Mouse (Mus musculus): ENCODE measurements at regions not wholly inside any gene's neighbourhood (a gene's known extent, or its start where the extent isn't known, plus 50 kb on each side); places are given as distances from the start of the nearest gene placed in this dataset.

GRCm38 (mm10) chr13:101202565-101203313, 369.5 kb upstream of the Slc30a5 start:
- no peaks in the 10 kb centered on the region for H3K36me3 ChIP-seq (ENCODE audit: control insufficient read depth)

GRCm38 (mm10) chr13:101190249-101190830, 357.1 kb upstream of the Slc30a5 start:
- Histone ChIP-seq H3K4me1 (ENCODE audit: control insufficient read depth) (no peaks in the 10 kb centered on the region), H3K27me3 (ENCODE audit: control insufficient read depth) (no peaks in the 10 kb centered on the region), H3K9me3 (ENCODE audit: control insufficient read depth, low read length) (no peaks in the 10 kb centered on the region), H3K36me3 (ENCODE audit: control insufficient read depth) (no peaks in the 10 kb centered on the region), H3K4me3 (replicated peaks) (no peak overlapping the region)
- no peak for TF ChIP-seq TAL1 (IDR thresholded peaks at IDR 0.05; ENCODE audit: low read length)
- TF ChIP-seq GATA1 (IDR thresholded peaks at IDR 0.05; ENCODE audit: low read length): no peak

More at GRCm38 (mm10) chr13:101202565-101203313, 369.5 kb upstream of the Slc30a5 start:
- no peaks in the 10 kb centered on the region for H3K4me1 ChIP-seq (ENCODE audit: control insufficient read depth)
- TF ChIP-seq TAL1 (IDR thresholded peaks at IDR 0.05; ENCODE audit: low read length) (no peak), GATA1 (IDR thresholded peaks at IDR 0.05; ENCODE audit: low read length) (no peak)
- H3K4me3 ChIP-seq (replicated peaks): no peak overlapping the region
- no peaks in the 10 kb centered on the region for H3K9me3 ChIP-seq (ENCODE audit: control insufficient read depth, low read length)
- no peaks in the 10 kb centered on the region for H3K27me3 ChIP-seq (ENCODE audit: control insufficient read depth)

GRCm38 (mm10) chr13:101182387-101182786, 349.2 kb upstream of the Slc30a5 start:
- no peaks in the 10 kb centered on the region for H3K9me3 ChIP-seq (ENCODE audit: control insufficient read depth, low read length)

GRCm38 (mm10) chr13:101175017-101175689, 341.9 kb upstream of the Slc30a5 start:
- no peak for TF ChIP-seq TAL1 (IDR thresholded peaks at IDR 0.05; ENCODE audit: low read length)
- no peak for TF ChIP-seq GATA1 (IDR thresholded peaks at IDR 0.05; ENCODE audit: low read length)
- Histone ChIP-seq H3K9me3 (ENCODE audit: control insufficient read depth, low read length) (no peaks in the 10 kb centered on the region), H3K4me1 (ENCODE audit: control insufficient read depth) (no peaks in the 10 kb centered on the region), H3K27me3 (ENCODE audit: control insufficient read depth) (no peaks in the 10 kb centered on the region), H3K4me3 (replicated peaks) (no peak overlapping the region), H3K36me3 (ENCODE audit: control insufficient read depth) (no peaks in the 10 kb centered on the region)

More at GRCm38 (mm10) chr13:101182387-101182786, 349.2 kb upstream of the Slc30a5 start:
- Histone ChIP-seq H3K36me3 (ENCODE audit: control insufficient read depth) (no peaks in the 10 kb centered on the region), H3K4me1 (ENCODE audit: control insufficient read depth) (no peaks in the 10 kb centered on the region), H3K4me3 (replicated peaks) (no peak overlapping the region), H3K27me3 (ENCODE audit: control insufficient read depth) (no peaks in the 10 kb centered on the region)
- TF ChIP-seq TAL1 (IDR thresholded peaks at IDR 0.05; ENCODE audit: low read length): no peak

GRCm38 (mm10) chr13:101161768-101162167, 328.5 kb upstream of the Slc30a5 start:
- H3K9me3 ChIP-seq (ENCODE audit: control insufficient read depth, low read length): no peaks in the 10 kb centered on the region
- H3K4me1 ChIP-seq (ENCODE audit: control insufficient read depth): no peaks in the 10 kb centered on the region
- no peaks in the 10 kb centered on the region for H3K27me3 ChIP-seq (ENCODE audit: control insufficient read depth)
- no peak overlapping the region for H3K4me3 ChIP-seq (replicated peaks)
- no peak for TF ChIP-seq TAL1 (IDR thresholded peaks at IDR 0.05; ENCODE audit: low read length)
- TF ChIP-seq GATA1 (IDR thresholded peaks at IDR 0.05; ENCODE audit: low read length): no peak
- no peaks in the 10 kb centered on the region for H3K36me3 ChIP-seq (ENCODE audit: control insufficient read depth)

- H3K4me3 ChIP-seq (replicated peaks): no peak overlapping the region
- no peaks in the 10 kb centered on the region for H3K27me3 ChIP-seq (ENCODE audit: control insufficient read depth)
- TF ChIP-seq GATA1 (IDR thresholded peaks at IDR 0.05; ENCODE audit: low read length) (no peak), TAL1 (IDR thresholded peaks at IDR 0.05; ENCODE audit: low read length) (no peak)
- no peaks in the 10 kb centered on the region for H3K36me3 ChIP-seq (ENCODE audit: control insufficient read depth)
- H3K4me1 ChIP-seq (ENCODE audit: control insufficient read depth): no peaks in the 10 kb centered on the region
- no peaks in the 10 kb centered on the region for H3K9me3 ChIP-seq (ENCODE audit: control insufficient read depth, low read length)
Measured at GRCm38 (mm10) chr13:101159878-101160277, 326.7 kb upstream of the Slc30a5 start.

GRCm38 (mm10) chr13:101153760-101154159, 320.5 kb upstream of the Slc30a5 start:
- Histone ChIP-seq H3K9me3 (ENCODE audit: control insufficient read depth, low read length) (no peaks in the 10 kb centered on the region), H3K4me3 (replicated peaks) (no peak overlapping the region), H3K27me3 (ENCODE audit: control insufficient read depth) (no peaks in the 10 kb centered on the region), H3K36me3 (ENCODE audit: control insufficient read depth) (no peaks in the 10 kb centered on the region), H3K4me1 (ENCODE audit: control insufficient read depth) (no peaks in the 10 kb centered on the region)
- TF ChIP-seq TAL1 (IDR thresholded peaks at IDR 0.05; ENCODE audit: low read length) (no peak), GATA1 (IDR thresholded peaks at IDR 0.05; ENCODE audit: low read length) (no peak)

- Histone ChIP-seq H3K4me3 (replicated peaks) (no peak overlapping the region), H3K4me1 (ENCODE audit: control insufficient read depth) (no peaks in the 10 kb centered on the region), H3K36me3 (ENCODE audit: control insufficient read depth) (no peaks in the 10 kb centered on the region), H3K27me3 (ENCODE audit: control insufficient read depth) (no peaks in the 10 kb centered on the region), H3K9me3 (ENCODE audit: control insufficient read depth, low read length) (no peaks in the 10 kb centered on the region)
- TF ChIP-seq TAL1 (IDR thresholded peaks at IDR 0.05; ENCODE audit: low read length): no peak
- no peak for TF ChIP-seq GATA1 (IDR thresholded peaks at IDR 0.05; ENCODE audit: low read length)
Measured at GRCm38 (mm10) chr13:101142761-101143160, 309.5 kb upstream of the Slc30a5 start.

- H3K36me3 ChIP-seq (ENCODE audit: control insufficient read depth): no peaks in the 10 kb centered on the region
Measured at GRCm38 (mm10) chr13:101142104-101142735, 309.0 kb upstream of the Slc30a5 start.

More at GRCm38 (mm10) chr13:101142104-101142735, 309.0 kb upstream of the Slc30a5 start:
- Histone ChIP-seq H3K9me3 (ENCODE audit: control insufficient read depth, low read length) (no peaks in the 10 kb centered on the region), H3K4me1 (ENCODE audit: control insufficient read depth) (no peaks in the 10 kb centered on the region), H3K27me3 (ENCODE audit: control insufficient read depth) (no peaks in the 10 kb centered on the region), H3K4me3 (replicated peaks) (no peak overlapping the region)
- TF ChIP-seq GATA1 (IDR thresholded peaks at IDR 0.05; ENCODE audit: low read length): no peak
- TF ChIP-seq TAL1 (IDR thresholded peaks at IDR 0.05; ENCODE audit: low read length): no peak
